Mouse (Mus musculus) thymus, adult 2 months (tissue): Measurements from ENCODE around the gene Shisa8. TPM values are rescaled to one million over a fixed set of nuclear protein-coding genes. Genes with fewer than 3 reads are reported as not detected.

Experiments
- DNase-seq: peaks from one replicate; pipeline ENCODE4 v3.0.0; 2021
- H3K27ac ChIP-seq: fragments of 200-500 bp; 2 replicates; pipeline ENCODE4 v1.5.1; 2012; ENCODE audit warnings: low read length, control low read depth; ENCODE audit not compliant: control insufficient read depth, insufficient read depth
- H3K27me3 ChIP-seq: fragments of 200-500 bp; 2 replicates; pipeline ENCODE4 v1.6.1; 2012; ENCODE audit warnings: mild to moderate bottlenecking, low read length, moderate library complexity, mixed read lengths; ENCODE audit not compliant: control insufficient read depth, insufficient read depth
- H3K36me3 ChIP-seq: fragments of 200-500 bp; 2 replicates; pipeline ENCODE4 v1.6.1; 2012; ENCODE audit warnings: mild to moderate bottlenecking, low read length, moderate library complexity; ENCODE audit not compliant: control insufficient read depth, insufficient read depth
- H3K4me1 ChIP-seq: fragments of 200-500 bp; replicated peaks from 2 replicates; pipeline ENCODE4 v1.6.1; 2012; ENCODE audit warnings: low read length; ENCODE audit not compliant: control insufficient read depth, insufficient read depth
- H3K4me3 ChIP-seq: fragments of 200-500 bp; 2 replicates; pipeline ENCODE4 v1.5.1; 2012; ENCODE audit warnings: mild to moderate bottlenecking, low read length, control low read depth, moderate library complexity; ENCODE audit not compliant: control insufficient read depth, insufficient read depth
- CTCF ChIP-seq: fragments of 200-500 bp; IDR thresholded peaks from 2 replicates; pipeline ENCODE4 v1.5.1; 2012; ENCODE audit warnings: mild to moderate bottlenecking, control low read depth, low read length, moderate library complexity, borderline replicate concordance; ENCODE audit not compliant: control insufficient read depth, poor library complexity, insufficient read depth; ENCODE audit errors: extremely low read depth
- POLR2A ChIP-seq: fragments of 200-500 bp; IDR thresholded peaks from 2 replicates; pipeline ENCODE4 v1.6.1; 2012; ENCODE audit warnings: mild to moderate bottlenecking, low read length, control low read depth, moderate library complexity; ENCODE audit not compliant: control insufficient read depth, poor library complexity, insufficient read depth; ENCODE audit errors: extremely low read depth
- WGBS: fragments of 180-500 bp; shearing (Covaris S2); methylation state at CpG from one replicate; pipeline ENCODE4 v1.1.7; 2018; 5-methylcytosine and 5-hydroxymethylcytosine counted together
- polyA plus RNA-seq: library from polyadenylated mRNA; depleted of rRNA; stranded (reverse); fragments of >200 nt; gene quantifications from 2 replicates; pipeline ENCODE4 v1.2.3, GENCODE M21; 2012

Gene Shisa8
- polyA plus RNA-seq, 1 experiment: 0.93 TPM

DNA sequence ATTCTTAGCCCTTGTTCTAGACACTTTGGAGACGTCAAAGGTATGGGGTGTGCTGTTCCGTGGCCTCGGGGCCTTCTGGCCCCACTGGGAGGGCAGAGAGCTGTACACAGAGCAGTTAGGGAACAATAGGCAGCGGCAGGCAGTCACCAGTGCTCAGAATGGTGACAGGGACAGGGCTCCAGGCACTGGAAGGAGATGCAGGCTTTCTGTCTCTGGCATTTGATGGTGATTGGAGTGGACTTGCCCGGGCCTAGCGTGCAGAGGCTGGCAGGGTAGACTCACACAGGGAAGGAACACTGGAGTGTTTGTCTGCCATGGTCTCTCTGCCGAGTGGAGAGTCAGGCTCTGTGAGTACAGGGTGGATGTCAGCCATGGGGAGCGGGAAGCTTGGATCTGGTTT, 20.0 kb downstream of the Shisa8 start:
- no peak for DNase-seq
- TF ChIP-seq POLR2A (no peak), CTCF (no peak)
- Histone ChIP-seq H3K27me3 (no peaks in the 10 kb centered on the region), H3K27ac (no peak overlapping the region), H3K36me3 (peaks cover 65% of the 10 kb centered on the region), H3K4me3 (no peak overlapping the region), H3K4me1 (0 out of 2 replicates have a peak, but pooled peaks cover 2% of the 10 kb centered on the region)
- 98% methylated on average over 8 of the region's 8 CpGs for WGBS

- Histone ChIP-seq H3K4me1 (peaks cover 12% of the 10 kb centered on the region; the same call in 1 of the 2 replicates), H3K27ac (no peak overlapping the region), H3K4me3 (no peak overlapping the region), H3K36me3 (peaks cover 59% of the 10 kb centered on the region), H3K27me3 (no peaks in the 10 kb centered on the region)
- WGBS: 99% methylated on average over 10 of the region's 10 CpGs
- no peak for TF ChIP-seq CTCF
- no peak for TF ChIP-seq POLR2A
- peak; percentile 66 for DNase-seq
Measured at GRCm38 (mm10) chr15:82188481-82189240, 24.0 kb downstream of the Shisa8 start.

- no peak for DNase-seq
- peaks cover 12% of the 10 kb centered on the region; the same call in 1 of the 2 replicates for H3K4me1 ChIP-seq
- no peak overlapping the region for H3K27ac ChIP-seq
- TF ChIP-seq CTCF (no peak), POLR2A (no peak)
- 93% methylated on average over 1 of the region's 1 CpGs for WGBS
- H3K36me3 ChIP-seq: peaks cover 59% of the 10 kb centered on the region
- H3K27me3 ChIP-seq: no peaks in the 10 kb centered on the region
- H3K4me3 ChIP-seq: no peak overlapping the region
Measured at GRCm38 (mm10) chr15:82187924-82188323, 24.7 kb downstream of the Shisa8 start.

DNA sequence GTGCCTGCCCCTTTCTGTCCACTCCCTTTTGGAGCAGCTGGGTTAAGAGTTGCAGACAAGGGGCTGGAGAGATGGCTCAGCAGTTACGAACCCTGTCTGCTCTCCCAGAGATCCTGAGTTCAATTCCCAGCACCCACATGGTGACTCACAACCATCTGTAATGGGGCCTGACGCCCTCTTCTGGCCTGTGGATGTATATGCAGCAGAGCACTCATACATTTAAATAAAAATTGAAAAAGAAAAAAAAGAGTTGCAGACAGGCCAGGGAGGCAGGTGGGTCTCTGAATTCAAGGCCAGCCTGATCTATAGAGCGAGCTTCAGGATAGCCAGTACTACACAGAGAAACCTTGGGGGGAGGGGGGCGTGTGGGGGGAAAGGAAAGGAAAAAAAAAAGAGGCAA, 25.2 kb downstream of the Shisa8 start:
- 98% methylated on average over 4 of the region's 4 CpGs for WGBS
- peaks cover 12% of the 10 kb centered on the region; the same call in 1 of the 2 replicates for H3K4me1 ChIP-seq
- H3K27me3 ChIP-seq: no peaks in the 10 kb centered on the region
- H3K36me3 ChIP-seq: peaks cover 58% of the 10 kb centered on the region
- peak overlapping the region; percentile 34 for H3K27ac ChIP-seq
- no peak for TF ChIP-seq CTCF
- no peak for TF ChIP-seq POLR2A
- DNase-seq: no peak
- no peak overlapping the region for H3K4me3 ChIP-seq

DNA sequence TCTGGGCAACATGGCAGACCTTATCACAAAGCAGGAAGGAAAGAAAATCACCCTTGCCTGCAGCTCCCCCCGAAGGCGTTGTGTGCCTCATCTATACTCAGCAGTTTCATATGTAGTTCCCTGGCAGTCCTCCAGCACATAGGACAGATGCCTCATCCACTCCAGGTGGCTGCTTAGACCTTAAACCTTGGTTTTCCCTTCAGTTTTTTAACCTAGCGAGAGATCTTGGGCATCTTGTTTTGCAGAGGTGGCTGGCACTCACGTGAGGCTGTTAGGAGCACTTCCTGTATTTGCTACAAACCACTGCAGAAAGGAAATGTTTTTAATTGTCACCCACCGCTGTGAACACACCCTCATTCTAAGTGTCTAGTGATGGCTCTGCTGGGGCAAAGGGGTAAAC, 25.7 kb downstream of the Shisa8 start:
- no peak for TF ChIP-seq POLR2A
- no peak for TF ChIP-seq CTCF
- Histone ChIP-seq H3K4me1 (peaks cover 12% of the 10 kb centered on the region; the same call in 1 of the 2 replicates), H3K4me3 (no peak overlapping the region), H3K36me3 (peaks cover 58% of the 10 kb centered on the region), H3K27me3 (no peaks in the 10 kb centered on the region), H3K27ac (peak overlapping the region; percentile 71)
- 21% methylated on average over 5 of the region's 5 CpGs for WGBS
- DNase-seq: no peak

DNA sequence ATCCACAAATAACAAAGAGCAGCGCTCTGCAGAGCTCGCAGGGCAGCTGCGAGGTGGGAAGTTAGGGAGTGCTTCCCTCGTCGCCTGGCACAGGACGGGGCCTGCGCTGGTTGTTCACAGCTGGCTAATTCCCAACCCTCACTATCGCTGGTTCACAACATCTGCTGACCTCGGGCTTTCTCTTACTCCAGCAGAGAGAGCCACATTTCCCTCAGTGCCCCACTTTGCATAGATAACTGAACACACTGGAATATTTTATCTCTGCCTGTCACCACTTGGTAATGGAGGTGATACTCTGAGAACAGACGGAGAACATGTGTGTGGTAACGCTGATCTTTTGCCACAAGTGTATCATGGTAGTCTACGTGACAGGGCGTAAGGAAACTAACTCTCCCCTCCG, 26.5 kb downstream of the Shisa8 start:
- no peak overlapping the region for H3K27ac ChIP-seq

More for the DNA sequence above, 26.5 kb downstream of the Shisa8 start:
- TF ChIP-seq CTCF (no peak), POLR2A (no peak)
- peaks cover 62% of the 10 kb centered on the region for H3K36me3 ChIP-seq
- 92% methylated on average over 14 of the region's 14 CpGs for WGBS
- H3K4me3 ChIP-seq: no peak overlapping the region
- no peak for DNase-seq
- H3K27me3 ChIP-seq: no peaks in the 10 kb centered on the region
- peaks cover 12% of the 10 kb centered on the region; the same call in 1 of the 2 replicates for H3K4me1 ChIP-seq
